Mouse (Mus musculus): ENCODE results near the gene Timm23. TPM values are rescaled to one million over a fixed set of nuclear protein-coding genes. Genes with fewer than 3 reads are reported as not detected.
"Not testable (repeated sequence)": the region's sequence is repeated elsewhere in the genome, so short reads cannot be mapped to it uniquely, and the experiment has no call there.

The Timm23 gene
- polyA plus RNA-seq, 1 experiment, result 266 TPM

DNA sequence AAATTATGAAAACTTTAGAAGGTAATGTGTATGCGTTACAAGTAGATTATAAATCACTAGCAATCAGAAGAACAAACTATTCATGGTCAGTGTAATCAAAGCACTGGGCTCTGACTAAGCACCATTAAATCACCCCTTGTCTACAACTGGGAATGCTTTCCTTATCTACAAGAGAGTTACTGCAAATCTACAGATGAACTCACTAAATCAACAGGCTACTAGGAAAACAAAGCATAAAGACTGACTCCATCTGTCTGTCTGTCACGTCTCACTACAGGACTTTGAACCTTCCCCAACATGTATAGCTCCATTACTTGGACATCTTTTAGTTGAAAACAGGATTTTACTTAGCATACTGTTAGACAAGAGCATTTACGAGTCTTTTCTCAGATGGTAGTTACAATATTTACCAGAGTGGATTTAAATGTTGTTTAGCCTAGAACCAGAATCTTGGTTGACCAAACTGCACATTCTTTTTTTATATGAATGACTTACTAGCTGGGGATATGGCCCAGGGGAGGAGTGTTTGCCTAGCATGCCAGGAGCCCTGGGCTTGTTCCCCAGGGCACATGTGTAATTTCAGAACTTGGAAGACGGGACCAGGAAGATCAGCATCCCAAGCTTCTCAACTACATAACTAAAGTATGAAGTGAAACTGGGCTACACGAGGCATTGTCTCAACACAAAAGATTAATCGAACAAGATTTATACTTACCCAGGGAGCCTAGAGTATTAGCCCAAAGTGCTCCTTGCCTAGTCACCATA lies 10.9 kb downstream of the Timm23 start:
- Histone ChIP-seq H3K4me1 (peaks cover 17% of the 10 kb centered on the region; the same call in 1 of the 2 replicates), H3K36me3 (replicated peaks; ENCODE audit: low read length) (peaks cover 86% of the 10 kb centered on the region), H3K27me3 (replicated peaks) (no peaks in the 10 kb centered on the region), H3K9me3 (no peaks in the 10 kb centered on the region), H3K4me3 (replicated peaks) (no peak overlapping the region)
- no peak for TF ChIP-seq FLI1 (IDR thresholded peaks at IDR 0.05; ENCODE audit: low read length)

- Histone ChIP-seq H3K36me3 (replicated peaks; ENCODE audit: low read length) (peaks cover 93% of the 10 kb centered on the region), H3K27me3 (replicated peaks) (no peaks in the 10 kb centered on the region), H3K4me1 (no peaks in the 10 kb centered on the region), H3K9me3 (no peaks in the 10 kb centered on the region), H3K4me3 (replicated peaks) (no peak overlapping the region)
- TF ChIP-seq FLI1 (IDR thresholded peaks at IDR 0.05; ENCODE audit: low read length) (no peak), GATA1 (IDR thresholded peaks at IDR 0.05; ENCODE audit: borderline replicate concordance, low read length) (no peak)
These were observed 17.9 kb downstream of the Timm23 start for GRCm38 (mm10) chr14:32183846-32184245.

DNA sequence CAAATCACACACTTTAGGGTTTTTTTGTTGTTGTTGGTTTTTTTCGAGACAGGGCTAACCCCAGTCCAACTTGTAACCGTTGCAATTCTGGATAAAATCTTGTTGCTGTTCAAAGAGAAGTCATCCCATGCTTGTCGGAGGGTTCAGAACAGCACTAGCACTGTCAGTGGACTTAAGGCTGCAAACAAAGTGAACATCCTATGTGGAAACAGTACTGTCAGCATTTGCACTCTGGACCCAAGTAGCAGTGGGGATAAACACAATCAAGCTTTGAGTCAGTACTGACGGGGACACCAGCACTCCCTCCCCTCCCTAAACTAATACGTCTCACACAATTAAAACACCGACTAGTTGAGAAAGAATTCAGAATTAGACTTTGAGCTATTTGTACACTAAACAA lies 20.8 kb downstream of the Timm23 start:
- H3K4me3 ChIP-seq (replicated peaks), result no peak overlapping the region
- H3K36me3 ChIP-seq (replicated peaks; ENCODE audit: low read length), result peaks cover 75% of the 10 kb centered on the region
- H3K4me1 ChIP-seq, result no peaks in the 10 kb centered on the region
- H3K9me3 ChIP-seq, result no peaks in the 10 kb centered on the region
- no peaks in the 10 kb centered on the region for H3K27me3 ChIP-seq (replicated peaks)
- TF ChIP-seq GATA1 (IDR thresholded peaks at IDR 0.05; ENCODE audit: borderline replicate concordance, low read length) (no peak), FLI1 (IDR thresholded peaks at IDR 0.05; ENCODE audit: low read length) (no peak)

GRCm38 (mm10) chr14:32179393-32180195 lies 22.1 kb downstream of the Timm23 start:
- Histone ChIP-seq H3K27me3 (replicated peaks) (no peaks in the 10 kb centered on the region), H3K9me3 (no peaks in the 10 kb centered on the region), H3K4me3 (replicated peaks) (no peak overlapping the region), H3K36me3 (replicated peaks; ENCODE audit: low read length) (peaks cover 75% of the 10 kb centered on the region), H3K4me1 (peaks cover 4% of the 10 kb centered on the region; the same call in 1 of the 2 replicates)
- TF ChIP-seq GATA1 (IDR thresholded peaks at IDR 0.05; ENCODE audit: borderline replicate concordance, low read length) (no peak), FLI1 (IDR thresholded peaks at IDR 0.05; ENCODE audit: low read length) (no peak)

- not testable (repeated sequence) for H3K4me3 ChIP-seq (replicated peaks); H3K9me3 ChIP-seq; H3K27me3 ChIP-seq (replicated peaks)
- Histone ChIP-seq H3K36me3 (replicated peaks; ENCODE audit: low read length) (peaks cover 75% of the 10 kb centered on the region), H3K4me1 (peaks cover 11% of the 10 kb centered on the region)
These were observed 25.1 kb downstream of the Timm23 start for GRCm38 (mm10) chr14:32176590-32176989.

GRCm38 (mm10) chr14:32175310-32175709 lies 26.4 kb downstream of the Timm23 start:
- TF ChIP-seq FLI1 (IDR thresholded peaks at IDR 0.05; ENCODE audit: low read length), result no peak
- no peak for TF ChIP-seq GATA1 (IDR thresholded peaks at IDR 0.05; ENCODE audit: borderline replicate concordance, low read length)
- Histone ChIP-seq H3K9me3 (no peaks in the 10 kb centered on the region), H3K36me3 (replicated peaks; ENCODE audit: low read length) (peaks cover 76% of the 10 kb centered on the region), H3K4me1 (peaks cover 20% of the 10 kb centered on the region), H3K27me3 (replicated peaks) (no peaks in the 10 kb centered on the region), H3K4me3 (replicated peaks) (no peak overlapping the region)

GRCm38 (mm10) chr14:32170137-32170536 lies 31.6 kb downstream of the Timm23 start:
- Histone ChIP-seq H3K4me1 (peaks cover 62% of the 10 kb centered on the region), H3K36me3 (replicated peaks; ENCODE audit: low read length) (peaks cover 59% of the 10 kb centered on the region), H3K4me3 (replicated peaks) (peak overlapping the region; percentile 69), H3K27me3 (replicated peaks) (no peaks in the 10 kb centered on the region), H3K9me3 (no peaks in the 10 kb centered on the region)
- TF ChIP-seq FLI1 (IDR thresholded peaks at IDR 0.05; ENCODE audit: low read length) (no peak), GATA1 (IDR thresholded peaks at IDR 0.05; ENCODE audit: borderline replicate concordance, low read length) (no peak)

DNA sequence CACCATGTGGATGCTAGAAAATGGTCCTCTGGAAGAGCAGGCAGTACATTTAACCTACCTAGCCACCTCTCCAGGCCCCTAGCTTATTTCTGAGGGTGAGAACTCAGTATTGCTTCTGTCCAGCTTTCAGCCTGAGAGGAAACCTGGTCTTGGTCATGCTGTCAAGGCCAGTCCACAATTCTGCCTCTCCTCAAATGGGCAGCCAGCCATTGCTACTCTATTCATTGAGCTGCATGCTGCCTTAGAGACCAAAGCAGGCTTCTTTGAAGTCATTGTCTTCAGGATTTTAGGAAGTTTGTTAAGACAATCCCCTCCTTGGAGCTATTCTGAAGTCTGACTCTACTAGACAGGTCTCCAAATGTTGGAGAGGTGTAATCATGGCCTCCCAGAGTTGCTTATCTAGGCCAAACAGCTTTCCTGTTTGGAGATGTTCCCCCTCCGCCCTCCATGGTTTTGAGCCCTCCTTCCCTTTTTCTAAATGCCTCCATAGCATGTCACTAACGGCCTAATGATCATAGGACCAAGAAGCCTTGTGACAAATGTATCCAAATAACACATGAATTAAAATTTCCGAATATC lies 33.0 kb downstream of the Timm23 start:
- H3K4me1 ChIP-seq, result peaks cover 70% of the 10 kb centered on the region

GRCm38 (mm10) chr14:32167326-32167725 lies 34.4 kb downstream of the Timm23 start:
- H3K36me3 ChIP-seq (replicated peaks; ENCODE audit: low read length), result peaks cover 33% of the 10 kb centered on the region
- H3K4me3 ChIP-seq (replicated peaks), result peak overlapping the region; percentile 98
- no peaks in the 10 kb centered on the region for H3K27me3 ChIP-seq (replicated peaks)
- no peak for TF ChIP-seq GATA1 (IDR thresholded peaks at IDR 0.05; ENCODE audit: borderline replicate concordance, low read length)
- TF ChIP-seq FLI1 (IDR thresholded peaks at IDR 0.05; ENCODE audit: low read length), result no peak
- no peaks in the 10 kb centered on the region for H3K9me3 ChIP-seq
- peaks cover 82% of the 10 kb centered on the region for H3K4me1 ChIP-seq

More for the DNA sequence above, 33.0 kb downstream of the Timm23 start:
- Histone ChIP-seq H3K9me3 (no peaks in the 10 kb centered on the region), H3K27me3 (replicated peaks) (no peaks in the 10 kb centered on the region), H3K36me3 (replicated peaks; ENCODE audit: low read length) (peaks cover 45% of the 10 kb centered on the region), H3K4me3 (replicated peaks) (peak overlapping the region; percentile 98)
- peak; percentile 88; the same call in 2 of the 3 replicates for TF ChIP-seq GATA1 (IDR thresholded peaks at IDR 0.05; ENCODE audit: borderline replicate concordance, low read length)
- TF ChIP-seq FLI1 (IDR thresholded peaks at IDR 0.05; ENCODE audit: low read length), result no peak

DNA sequence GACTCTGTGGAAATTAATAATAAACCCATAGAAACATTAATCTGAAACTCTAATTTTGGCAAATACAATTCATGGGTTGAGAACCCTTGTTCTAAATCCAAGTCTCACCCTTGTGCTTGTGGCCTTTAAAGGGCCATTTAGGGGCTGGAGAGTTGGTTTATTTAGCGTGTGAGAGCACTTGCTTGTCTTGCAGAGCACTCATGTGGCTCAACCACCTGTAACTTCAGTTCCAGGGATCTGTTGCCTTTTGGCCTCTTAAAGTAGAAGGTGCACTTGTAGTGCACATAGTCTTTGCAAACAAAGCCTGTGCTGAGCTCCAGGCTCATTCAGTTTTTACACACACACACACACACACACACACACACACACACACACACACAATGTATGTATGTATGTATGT lies 34.9 kb downstream of the Timm23 start:
- no peak for TF ChIP-seq GATA1 (IDR thresholded peaks at IDR 0.05; ENCODE audit: borderline replicate concordance, low read length)
- TF ChIP-seq FLI1 (IDR thresholded peaks at IDR 0.05; ENCODE audit: low read length), result no peak
- H3K27me3 ChIP-seq (replicated peaks), result no peaks in the 10 kb centered on the region
- no peaks in the 10 kb centered on the region for H3K9me3 ChIP-seq
- H3K36me3 ChIP-seq (replicated peaks; ENCODE audit: low read length), result peaks cover 33% of the 10 kb centered on the region
- peaks cover 86% of the 10 kb centered on the region for H3K4me1 ChIP-seq
- peak overlapping the region; percentile 98 for H3K4me3 ChIP-seq (replicated peaks)
